Mouse (Mus musculus) lung, postnatal 0 days (tissue): ENCODE measurements at regions not wholly inside any gene's neighbourhood (a gene's known extent, or its start where the extent isn't known, plus 50 kb on each side); places are given as distances from the start of the nearest gene placed in this dataset.

Experiments
- CTCF ChIP-seq: IDR thresholded peaks from 2 replicates; pipeline ENCODE4 v1.5.1; 2016; ENCODE audit warnings: antibody characterized with exemption, mild to moderate bottlenecking
- EP300 ChIP-seq: IDR thresholded peaks from 2 replicates; pipeline ENCODE4 v1.6.1; 2016; ENCODE audit warnings: antibody characterized with exemption, mild to moderate bottlenecking, control low read depth

GRCm38 (mm10) chr5:68592423-68592822, 560.8 kb downstream of the Grxcr1 start:
- TF ChIP-seq EP300 (no peak), CTCF (no peak)
